Mouse (Mus musculus): ENCODE data around the gene Vps36. TPM values are rescaled to one million over a fixed set of nuclear protein-coding genes. Genes with fewer than 3 reads are reported as not detected.

Gene Vps36
- 19.4 TPM for polyA plus RNA-seq (2014; fragmentation: Illumina TruSeq; extraction: RNeasy Lipid Tissue Mini Kit (QIAGEN cat#74804); ENCODE audit: low read depth, low replicate concordance)

GRCm38 (mm10) chr8:22192660-22193431 lies at the start of gene Vps36:
TSS of gene Vps36 (plus strand) at chr8:22192809.

GRCm38 (mm10) chr8:22166080-22166603 lies 26.5 kb upstream of the Vps36 start, which contains the start of gene Nek3:
TSS of gene Nek3 (minus strand) at chr8:22166435.

GRCm38 (mm10) chr8:22185431-22186397 lies 6.9 kb upstream of the Vps36 start, which contains the start of gene Ckap2:
TSS of gene Ckap2 (minus strand) at chr8:22185819.

GRCm38 (mm10) chr8:22227061-22227877 lies 34.7 kb downstream of the Vps36 start, which contains the start of gene Thsd1:
TSS of gene Thsd1 (plus strand) at chr8:22227313.

Other genes with a start within 250 kb of the Vps36 start
- gene Defb13, start 246.0 kb upstream of the Vps36 start, polyA plus RNA-seq (2014; fragmentation: Illumina TruSeq; extraction: RNeasy Lipid Tissue Mini Kit (QIAGEN cat#74804); ENCODE audit: low read depth, low replicate concordance) = not detected
- gene Fam90a1a, start 234.1 kb upstream of the Vps36 start, polyA plus RNA-seq (2014; fragmentation: Illumina TruSeq; extraction: RNeasy Lipid Tissue Mini Kit (QIAGEN cat#74804); ENCODE audit: low read depth, low replicate concordance) = not detected
- not detected for gene Ccdc70, start 223.0 kb upstream of the Vps36 start, polyA plus RNA-seq (2014; fragmentation: Illumina TruSeq; extraction: RNeasy Lipid Tissue Mini Kit (QIAGEN cat#74804); ENCODE audit: low read depth, low replicate concordance)
- 2.8 TPM for gene Atp7b, start 132.5 kb upstream of the Vps36 start, polyA plus RNA-seq (2014; fragmentation: Illumina TruSeq; extraction: RNeasy Lipid Tissue Mini Kit (QIAGEN cat#74804); ENCODE audit: low read depth, low replicate concordance)
- 26.8 TPM for gene Alg11, start 132.1 kb upstream of the Vps36 start, polyA plus RNA-seq (2014; fragmentation: Illumina TruSeq; extraction: RNeasy Lipid Tissue Mini Kit (QIAGEN cat#74804); ENCODE audit: low read depth, low replicate concordance)
- 0.56 TPM for gene Nek5, start 67.8 kb upstream of the Vps36 start, polyA plus RNA-seq (2014; fragmentation: Illumina TruSeq; extraction: RNeasy Lipid Tissue Mini Kit (QIAGEN cat#74804); ENCODE audit: low read depth, low replicate concordance)
- gene Nek3, start 26.4 kb upstream of the Vps36 start, polyA plus RNA-seq (2014; fragmentation: Illumina TruSeq; extraction: RNeasy Lipid Tissue Mini Kit (QIAGEN cat#74804); ENCODE audit: low read depth, low replicate concordance) = 1.1 TPM
- not detected for gene Ckap2, start 7.0 kb upstream of the Vps36 start, polyA plus RNA-seq (2014; fragmentation: Illumina TruSeq; extraction: RNeasy Lipid Tissue Mini Kit (QIAGEN cat#74804); ENCODE audit: low read depth, low replicate concordance)
- 0.98 TPM for gene Thsd1, start 34.5 kb downstream of the Vps36 start, polyA plus RNA-seq (2014; fragmentation: Illumina TruSeq; extraction: RNeasy Lipid Tissue Mini Kit (QIAGEN cat#74804); ENCODE audit: low read depth, low replicate concordance)
- not detected for gene Tpte, start 90.6 kb downstream of the Vps36 start, polyA plus RNA-seq (2014; fragmentation: Illumina TruSeq; extraction: RNeasy Lipid Tissue Mini Kit (QIAGEN cat#74804); ENCODE audit: low read depth, low replicate concordance)
- 280 TPM for gene Slc25a15, start 205.8 kb downstream of the Vps36 start, polyA plus RNA-seq (2014; fragmentation: Illumina TruSeq; extraction: RNeasy Lipid Tissue Mini Kit (QIAGEN cat#74804); ENCODE audit: low read depth, low replicate concordance)
- gene Mrps31, start 218.6 kb downstream of the Vps36 start, polyA plus RNA-seq (2014; fragmentation: Illumina TruSeq; extraction: RNeasy Lipid Tissue Mini Kit (QIAGEN cat#74804); ENCODE audit: low read depth, low replicate concordance) = 44.0 TPM